Mouse (Mus musculus): Measurements from ENCODE around the gene Csk.

DNA sequence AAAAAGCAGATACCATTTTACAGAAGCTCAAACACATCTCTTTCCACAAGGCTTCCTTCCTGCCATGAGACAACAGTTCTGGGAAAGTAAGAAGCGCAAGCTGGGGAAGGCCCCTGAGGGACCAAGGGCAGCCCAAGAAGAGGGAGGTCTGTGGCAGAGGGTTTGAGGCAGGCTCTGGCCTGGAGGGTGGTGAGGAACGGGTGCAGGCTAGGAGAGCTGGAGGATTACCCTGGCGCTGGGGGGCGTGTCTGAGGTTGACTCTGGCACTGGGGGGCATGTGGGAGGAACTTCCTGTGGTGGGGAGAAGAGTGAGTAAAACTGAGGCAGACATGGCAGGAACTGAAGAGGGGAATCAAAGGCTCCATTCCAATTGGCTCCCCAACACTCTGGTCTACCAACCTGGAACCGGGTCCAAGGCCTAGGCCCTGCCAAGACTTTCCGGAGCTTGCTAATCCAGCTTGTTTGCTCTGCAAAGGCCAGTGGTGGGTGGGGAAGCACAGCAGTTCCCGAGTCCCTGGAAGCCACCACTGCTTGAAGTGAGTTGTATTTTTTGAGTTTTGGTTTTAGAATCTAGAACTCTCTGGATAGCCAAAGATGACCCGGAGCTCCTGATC lies 35.8 kb downstream of the Csk start:
- no peak for TF ChIP-seq CTCF (IDR thresholded peaks at IDR 0.05; ENCODE audit: low read depth, low read length)
- TF ChIP-seq GATA1 (IDR thresholded peaks at IDR 0.05; ENCODE audit: borderline replicate concordance, low read length) = no peak
- no peak for TF ChIP-seq POLR2AphosphoS5 (IDR thresholded peaks at IDR 0.05; ENCODE audit: insufficient replicate concordance, low read depth, low read length)
- TF ChIP-seq GATA2 (IDR thresholded peaks at IDR 0.05; ENCODE audit: borderline replicate concordance, low read depth, low read length) = no peak
- TF ChIP-seq TAL1 (conservative IDR thresholded peaks at IDR 0.05; ENCODE audit: low read depth, low read length) = no peak

Data from G1E (cell line).